Mouse (Mus musculus) spleen, postnatal 10 days (tissue): ENCODE data around the gene Rara.
A peak's percentile ranks its signal among the peaks of the same experiment; 100 is the strongest.

Experiments
- DNase-seq, 2 experiments: peaks; one replicate each; pipeline ENCODE4 v3.0.0; 2021 to 2022; ENCODE audit warnings: low spot score in 2 of 2

Gene Rara

GRCm38 (mm10) chr11:98995987-98996386 lies 68.4 kb downstream of the Rara start:
- DNase-seq = no peak

- DNase-seq = no peak
These were observed 70.0 kb downstream of the Rara start for GRCm38 (mm10) chr11:98997659-98998058.

GRCm38 (mm10) chr11:98998776-98999175 lies 71.2 kb downstream of the Rara start:
- no peak for DNase-seq

- DNase-seq = no peak
These were observed 71.6 kb downstream of the Rara start for GRCm38 (mm10) chr11:98999243-98999642.

GRCm38 (mm10) chr11:99006788-99007187 lies 79.2 kb downstream of the Rara start:
- no peak for DNase-seq

- DNase-seq = no peak
These were observed 82.5 kb downstream of the Rara start for GRCm38 (mm10) chr11:99010124-99010523.

- no peak for DNase-seq
These were observed 83.1 kb downstream of the Rara start for GRCm38 (mm10) chr11:99010706-99011105.

GRCm38 (mm10) chr11:99013856-99014255 lies 86.2 kb downstream of the Rara start:
- no peak for DNase-seq

- no peak for DNase-seq
These were observed 92.2 kb downstream of the Rara start for GRCm38 (mm10) chr11:99019844-99020243.

- DNase-seq = no peak
These were observed 94.8 kb downstream of the Rara start for GRCm38 (mm10) chr11:99022384-99022933.

GRCm38 (mm10) chr11:99023094-99023493 lies 95.5 kb downstream of the Rara start:
- no peak for DNase-seq

- peak; percentile 88 to 98 for DNase-seq
These were observed 96.2 kb downstream of the Rara start, which contains the start of gene Top2a for GRCm38 (mm10) chr11:99023500-99024467. Gene Top2a, minus strand, starts transcription at chr11:99024189.
